In genomic region chr7:45642503-45643255, GRCm38 (mm10) we compare ENCODE assay signal across 9 mouse cellular contexts. TPM values are rescaled to one million over a fixed set of nuclear protein-coding genes. Genes with fewer than 3 reads are reported as not detected.
DNase-seq lines count a peak whose midpoint lies in the region; ATAC-seq and TF ChIP-seq lines count a peak whose summit lies in the region.
"Had no signal": no experiment of that assay in that cellular context is flagged by ENCODE, and none has a peak within 500 bp of the region (broad histone marks: within the 10 kb centered on the region; RNA-seq: fewer than 3 reads in every experiment).

No protein-coding gene starts in this region.

- ATAC-seq in lung, postnatal 0 days = no peak
- no peak for ATAC-seq in limb, embryonic 13.5 days (ENCODE audit: low FRiP score, low read depth)

- no peak for TF ChIP-seq CTCF in lung, postnatal 0 days (IDR thresholded peaks at IDR 0.05)
- no peak for TF ChIP-seq CTCF in small intestine, adult 2 months (IDR thresholded peaks at IDR 0.05; ENCODE audit: extremely low read depth, insufficient read length, insufficient replicate concordance, low read depth, low read length)

- H3K4me1 ChIP-seq in lung, postnatal 0 days (ENCODE audit: insufficient read depth, low read depth, low read length) = peaks cover 33% of the 10 kb centered on the region
- peaks cover 42% of the 10 kb centered on the region for H3K4me1 ChIP-seq in limb, embryonic 13.5 days
- peaks cover 4% of the 10 kb centered on the region; the same call in 1 of the 2 replicates for H3K4me1 ChIP-seq in small intestine, adult 2 months (ENCODE audit: control insufficient read depth, insufficient read depth, insufficient read length, low read length)

- no peaks in the 10 kb centered on the region for H3K9me3 ChIP-seq in lung, postnatal 0 days (ENCODE audit: low read length)
- no peaks in the 10 kb centered on the region for H3K9me3 ChIP-seq in limb, embryonic 13.5 days

- no peaks in the 10 kb centered on the region for H3K27me3 ChIP-seq in lung, postnatal 0 days (replicated peaks; ENCODE audit: insufficient read depth, low read length)
- no peaks in the 10 kb centered on the region for H3K27me3 ChIP-seq in limb, embryonic 13.5 days
- peaks cover 30% of the 10 kb centered on the region for H3K27me3 ChIP-seq in small intestine, adult 2 months (ENCODE audit: control insufficient read depth, insufficient read depth, low read length)

- DNase-seq in cerebellum, adult 11 months = peak; percentile 47
- no peak for DNase-seq in cerebellum, adult 8-10 months
- no peak for DNase-seq in lung, postnatal 0 days (ENCODE audit: low spot score)
- no peak for DNase-seq in lung, postnatal 14 days
- DNase-seq in layer of hippocampus, postnatal 25 days (ENCODE audit: extremely low spot score in 1 of 2, low spot score in 1 of 2) = no peak
- DNase-seq in thymus, postnatal 36 days = no peak

- H3K27ac ChIP-seq in lung, postnatal 0 days (ENCODE audit: low read length) = peak overlapping the region; percentile 80
- H3K27ac ChIP-seq in limb, embryonic 13.5 days = peak overlapping the region; percentile 94
- H3K27ac ChIP-seq in small intestine, adult 2 months (ENCODE audit: insufficient read depth, low read depth, low read length) = peak overlapping the region; percentile 30

- WGBS in lung, postnatal 0 days = 29% methylated on average over 16 of the region's 16 CpGs
- 32% methylated on average over 16 of the region's 16 CpGs for WGBS in limb, embryonic 13.5 days
- 43% methylated on average over 16 of the region's 16 CpGs for WGBS in small intestine, adult 2 months

- H3K4me2 ChIP-seq in lung, postnatal 0 days (replicated peaks; ENCODE audit: low read depth, low read length) = peak overlapping the region; percentile 61
- H3K4me2 ChIP-seq in limb, embryonic 13.5 days (replicated peaks) = peak overlapping the region; percentile 80

- H3K9ac ChIP-seq in lung, postnatal 0 days (replicated peaks; ENCODE audit: low read depth) = 0 out of 2 replicates have a peak overlapping the region, but pooled peaks have one; percentile 32
- H3K9ac ChIP-seq in limb, embryonic 13.5 days = peak overlapping the region; percentile 84

- TF ChIP-seq POLR2A in small intestine, adult 2 months (IDR thresholded peaks at IDR 0.05; ENCODE audit: low read depth, low read length) = no peak

- no peaks in the 10 kb centered on the region for H3K36me3 ChIP-seq in lung, postnatal 0 days (ENCODE audit: insufficient read depth, low read length)
- H3K36me3 ChIP-seq in limb, embryonic 13.5 days = no peaks in the 10 kb centered on the region
- no peaks in the 10 kb centered on the region for H3K36me3 ChIP-seq in small intestine, adult 2 months (ENCODE audit: control insufficient read depth, insufficient read depth, low read length)

- H3K4me3 ChIP-seq in lung, postnatal 0 days (ENCODE audit: low read depth, low read length) = peak overlapping the region; percentile 28; the same call in 1 of the 2 replicates
- peak overlapping the region; percentile 55 for H3K4me3 ChIP-seq in limb, embryonic 13.5 days
- peak overlapping the region; percentile 33 for H3K4me3 ChIP-seq in small intestine, adult 2 months (ENCODE audit: low read depth, low read length)

- no peak for TF ChIP-seq EP300 in lung, postnatal 0 days (IDR thresholded peaks at IDR 0.05)

RNA-seq across cellular contexts. Expression of gene Mamstr, which starts 2.9 kb away (rescaled TPM):
- 4.0 and 4.8 TPM in 2 replicates for polyA plus RNA-seq in lung, postnatal 0 days (2015; fragmentation: Nextera tagmentation; extraction: Ambion mirVana)
- polyA plus RNA-seq in limb, embryonic 13.5 days (2015; fragmentation: Nextera tagmentation; extraction: Ambion mirVana) = 11.4 TPM in 2 replicates
- polyA plus RNA-seq in small intestine, adult 2 months (2012; rRNA removed) = 0.63 and 0.84 TPM in 2 replicates
- 1 to 10 TPM; 3.1 to 3.4 TPM for total RNA-seq in layer of hippocampus, postnatal 25 days (2021)

RNA-seq across cellular contexts. Expression of gene Rasip1, which starts 15.4 kb away (rescaled TPM):
- 43.3 and 49.0 TPM in 2 replicates for polyA plus RNA-seq in lung, postnatal 0 days (2015; fragmentation: Nextera tagmentation; extraction: Ambion mirVana)
- 7.7 and 9.5 TPM in 2 replicates for polyA plus RNA-seq in limb, embryonic 13.5 days (2015; fragmentation: Nextera tagmentation; extraction: Ambion mirVana)
- polyA plus RNA-seq in small intestine, adult 2 months (2012; rRNA removed) = 7.2 and 11.6 TPM in 2 replicates
- total RNA-seq in layer of hippocampus, postnatal 25 days (2021) = 1 to 10 TPM; 6.1 to 6.5 TPM

RNA-seq across cellular contexts. Expression of gene Izumo1, which starts 21.1 kb away (rescaled TPM):
- polyA plus RNA-seq in lung, postnatal 0 days (2015; fragmentation: Nextera tagmentation; extraction: Ambion mirVana) = 0.19 and 0.32 TPM in 2 replicates
- 0.11 TPM in 1 of 2 replicates, not detected in the other for polyA plus RNA-seq in limb, embryonic 13.5 days (2015; fragmentation: Nextera tagmentation; extraction: Ambion mirVana)
- 0.24 and 0.25 TPM in 2 replicates for polyA plus RNA-seq in small intestine, adult 2 months (2012; rRNA removed)
- not detected for total RNA-seq in layer of hippocampus, postnatal 25 days (2021)
- total RNA-seq: left cerebral cortex, postnatal 10 days had no signal

RNA-seq across cellular contexts. Expression of gene Fut2, which starts 23.5 kb away (rescaled TPM):
- 0.27 and 0.84 TPM in 2 replicates for polyA plus RNA-seq in lung, postnatal 0 days (2015; fragmentation: Nextera tagmentation; extraction: Ambion mirVana)
- 0.47 and 0.74 TPM in 2 replicates for polyA plus RNA-seq in limb, embryonic 13.5 days (2015; fragmentation: Nextera tagmentation; extraction: Ambion mirVana)
- polyA plus RNA-seq in small intestine, adult 2 months (2012; rRNA removed) = 1.2 and 18.4 TPM in 2 replicates
- under 1 TPM; 0.31 to 0.32 TPM for total RNA-seq in layer of hippocampus, postnatal 25 days (2021)

RNA-seq across cellular contexts. Expression of gene Fut1, which starts 25.6 kb away (rescaled TPM):
- 0.13 and 0.18 TPM in 2 replicates for polyA plus RNA-seq in lung, postnatal 0 days (2015; fragmentation: Nextera tagmentation; extraction: Ambion mirVana)
- 0.29 and 0.47 TPM in 2 replicates for polyA plus RNA-seq in limb, embryonic 13.5 days (2015; fragmentation: Nextera tagmentation; extraction: Ambion mirVana)
- 1.7 and 2.5 TPM in 2 replicates for polyA plus RNA-seq in small intestine, adult 2 months (2012; rRNA removed)
- total RNA-seq in layer of hippocampus, postnatal 25 days (2021) = not detected

Comparison
In these comparisons a context has a peak if more than half of its experiments do, and no peak if none do; other contexts are left out.
1. H3K27ac ChIP-seq: peak in every context shown above with its lines; median percentile 94 in limb, embryonic 13.5 days; 80 in lung, postnatal 0 days; 30 in small intestine, adult 2 months.